Mouse (Mus musculus) liver, adult 10 weeks (tissue): ENCODE measurements around the gene Pcare. TPM values are rescaled to one million over a fixed set of nuclear protein-coding genes. Genes with fewer than 3 reads are reported as not detected.

Source experiments
- polyA plus RNA-seq: library from polyadenylated mRNA; stranded (reverse); fragments of 350-450 nt; fragmentation: Illumina TruSeq; extraction: RNeasy Lipid Tissue Mini Kit (QIAGEN cat#74804); gene quantifications from one replicate; pipeline ENCODE4 v1.2.3, GENCODE M21; 2014; ENCODE audit warnings: low read depth, low replicate concordance

Gene Pcare
- polyA plus RNA-seq: not detected

GRCm38 (mm10) chr17:71752831-71753230 is at the start of gene Pcare:
Gene Pcare (minus strand): TSS chr17:71752894.

GRCm38 (mm10) chr17:71768173-71768572 is 15.5 kb upstream of the Pcare start, which contains the start of gene Clip4:
Gene Clip4 (plus strand): TSS chr17:71768473.

Other genes starting within 250 kb of the Pcare start
- gene Ndc80, start 226.0 kb downstream of the Pcare start, polyA plus RNA-seq: 0.34 TPM
- not detected for gene Spdya, start 200.8 kb downstream of the Pcare start, polyA plus RNA-seq
- 41.4 TPM for gene Wdr43, start 137.0 kb downstream of the Pcare start, polyA plus RNA-seq
- gene Togaram2, start 79.6 kb downstream of the Pcare start, polyA plus RNA-seq: not detected
- 0.72 TPM for gene Clip4, start 15.6 kb upstream of the Pcare start, polyA plus RNA-seq